Mouse (Mus musculus) liver, adult 2 months (tissue): ENCODE measurements at regions not wholly inside any gene's neighbourhood (a gene's known extent, or its start where the extent isn't known, plus 50 kb on each side); places are given as distances from the start of the nearest gene placed in this dataset.

ENCODE experiments used
- CTCF ChIP-seq: fragments of 200-500 bp; IDR thresholded peaks from 2 replicates; pipeline ENCODE4 v1.5.1; 2011; ENCODE audit warnings: low read depth, low read length, control low read depth
- POLR2A ChIP-seq: fragments of 200-500 bp; IDR thresholded peaks from 2 replicates; pipeline ENCODE4 v1.6.1; 2011; ENCODE audit warnings: low read length, control low read depth; ENCODE audit not compliant: insufficient read depth; ENCODE audit errors: extremely low read depth

GRCm38 (mm10) chr7:111191216-111191615, 108.4 kb upstream of the Eif4g2 start:
- no peak for TF ChIP-seq CTCF
- TF ChIP-seq POLR2A = no peak
